Mouse (Mus musculus) erythroblast, adult 5-6 weeks (primary cell): ENCODE results near the gene Ube2o. TPM values are rescaled to one million over a fixed set of nuclear protein-coding genes. Genes with fewer than 3 reads are reported as not detected.
"Not testable (repeated sequence)": the region's sequence is repeated elsewhere in the genome, so short reads cannot be mapped to it uniquely, and the experiment has no call there.

ENCODE experiments used
- ATAC-seq: replicated peaks from 2 replicates; pipeline ENCODE4 v1.8.0; 2016; ENCODE audit warnings: moderate number of reproducible peaks, mild to moderate bottlenecking, moderate TSS enrichment, inconsistent platforms; ENCODE audit not compliant: poor library complexity, low FRiP score, severe bottlenecking
- total RNA-seq, 2 experiments: library from RNA; stranded (forward) in 1 of 2; stranded (reverse) in 1 of 2; fragments of 150-400 nt in 1 of 2; fragments of 200-764, 138-1000 nt in 1 of 2; gene quantifications; 2 replicates each; pipeline versions ENCODE4 v1.2.3 to v1.2.4; 2015 to 2017; ENCODE audit warnings: low replicate concordance in 2 of 2

The Ube2o gene
- total RNA-seq, 2 experiments from 2014 or later = 508 to 800 TPM

DNA sequence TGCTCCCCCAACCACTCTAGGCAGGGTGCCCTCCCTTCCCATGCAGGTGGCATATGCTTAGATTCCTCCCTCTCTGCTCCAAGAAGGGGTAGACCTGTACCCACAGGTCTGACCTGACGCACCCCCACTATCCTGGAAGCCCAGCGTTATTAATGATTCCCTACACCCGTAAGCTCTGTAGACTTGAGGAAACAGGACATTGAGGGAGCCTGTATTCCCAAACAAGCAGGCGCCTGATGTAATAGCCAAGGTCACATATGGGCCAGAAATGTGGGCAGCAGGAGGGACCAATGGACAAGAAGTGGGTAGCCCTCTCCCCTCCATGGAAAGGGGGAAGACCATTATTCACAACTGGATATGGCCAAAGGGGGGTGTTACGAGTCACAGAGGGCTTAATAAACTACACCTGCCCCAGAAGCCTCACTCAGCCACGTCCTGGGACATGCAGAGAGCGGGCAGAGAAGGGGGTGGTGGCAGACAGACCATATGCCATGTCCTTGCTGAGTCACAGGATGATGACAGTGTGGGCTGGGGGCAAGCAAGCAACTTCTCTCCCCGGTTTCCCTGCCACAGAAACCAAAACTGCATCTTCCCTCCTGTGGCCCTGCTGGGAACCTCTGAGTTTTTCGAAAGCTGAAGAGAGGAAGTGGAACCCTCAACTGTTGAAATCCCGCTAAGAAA lies 35.3 kb upstream of the Ube2o start:
- ATAC-seq = no peak

DNA sequence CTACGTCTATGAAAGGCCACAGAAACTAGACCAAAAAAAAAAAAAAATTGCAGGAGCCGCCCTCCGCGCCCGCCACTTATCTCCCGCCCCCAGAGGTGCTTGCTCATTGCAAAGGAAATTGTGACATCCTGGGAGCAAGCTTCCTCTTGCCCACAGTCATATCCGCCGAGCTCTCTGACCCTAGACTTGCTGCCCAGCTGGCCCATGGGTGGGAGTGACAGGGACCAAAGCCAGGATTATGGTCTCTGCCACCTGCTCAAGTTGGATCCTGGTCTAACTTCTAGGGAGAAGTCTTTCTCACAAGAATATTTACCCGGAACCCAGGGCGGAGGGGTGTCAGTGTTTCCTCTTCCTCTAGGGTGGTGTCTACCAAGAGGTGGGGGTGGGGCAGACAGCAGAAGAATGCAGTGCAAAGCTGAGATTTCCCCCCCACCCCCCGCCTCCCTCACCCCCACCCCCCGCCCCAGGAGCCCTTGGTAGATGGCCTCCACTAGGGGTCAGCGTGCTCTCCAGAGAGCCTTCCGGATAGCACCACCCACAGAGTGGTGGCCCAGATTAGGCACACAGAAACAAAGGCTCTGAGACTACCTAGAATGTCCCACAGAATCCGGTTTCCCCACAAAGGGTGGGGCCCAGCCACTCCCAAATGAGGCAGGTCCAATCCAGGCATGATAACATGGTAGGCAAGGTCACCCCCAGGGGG lies 34.6 kb upstream of the Ube2o start:
- peak; percentile 60 for ATAC-seq

DNA sequence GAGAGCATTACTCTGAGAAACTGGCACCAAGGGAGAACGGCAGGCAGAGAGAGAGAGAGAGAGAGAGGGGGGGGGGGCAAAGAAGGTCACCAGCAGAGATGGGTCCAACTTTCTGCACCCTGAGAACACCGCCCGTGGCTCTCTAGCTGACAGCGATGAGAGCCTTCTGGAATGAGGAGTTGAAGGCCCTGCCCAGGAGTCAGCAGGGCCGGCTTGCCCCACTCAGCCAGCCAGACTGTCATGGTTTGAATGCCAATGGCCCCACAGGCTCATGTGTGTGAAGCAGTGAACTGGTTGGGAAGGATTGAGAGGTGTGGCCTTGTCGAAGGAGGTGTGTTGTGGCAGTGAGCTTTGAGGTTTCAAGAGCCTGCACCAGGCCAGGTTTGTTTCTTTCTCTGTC lies 32.0 kb upstream of the Ube2o start:
- ATAC-seq = no peak

DNA sequence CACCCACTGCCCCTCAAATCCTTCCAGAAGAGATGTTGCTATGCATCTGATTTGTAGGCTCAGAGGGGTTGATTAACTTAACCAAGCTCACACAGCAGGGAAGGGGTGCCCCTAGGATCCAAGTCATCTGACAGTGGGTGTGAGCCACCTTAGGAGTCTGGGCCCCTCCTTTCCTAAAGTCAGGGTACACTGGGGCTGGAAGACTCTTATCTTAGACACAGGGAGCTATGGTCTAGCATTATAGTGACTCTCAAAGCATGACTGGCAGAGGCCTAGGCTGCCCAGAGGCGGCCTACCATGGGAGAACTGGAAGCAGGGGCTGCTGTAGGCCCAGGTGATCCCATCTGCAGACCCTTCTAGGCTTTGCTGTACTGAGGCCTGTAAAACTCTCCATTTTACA lies 31.3 kb upstream of the Ube2o start:
- ATAC-seq = no peak

DNA sequence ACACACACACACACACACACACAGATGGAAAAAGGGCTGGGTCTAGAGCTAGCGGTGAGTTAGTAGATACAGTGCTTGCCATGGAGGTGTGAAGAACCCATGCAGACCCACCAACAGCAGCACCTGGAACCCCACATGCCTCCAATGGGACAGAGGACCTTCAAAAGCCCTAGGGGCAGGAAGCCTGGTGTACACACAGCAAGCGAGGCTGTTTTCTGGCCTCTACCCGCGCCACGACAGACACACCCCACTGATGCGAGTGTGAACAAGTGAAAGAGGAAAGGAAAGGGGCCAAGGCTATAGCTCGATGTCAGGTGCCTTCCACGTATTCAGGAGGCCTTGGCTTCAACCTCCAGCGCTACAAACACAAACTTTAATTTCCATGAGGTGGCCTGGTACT lies 30.6 kb upstream of the Ube2o start:
- no peak for ATAC-seq

DNA sequence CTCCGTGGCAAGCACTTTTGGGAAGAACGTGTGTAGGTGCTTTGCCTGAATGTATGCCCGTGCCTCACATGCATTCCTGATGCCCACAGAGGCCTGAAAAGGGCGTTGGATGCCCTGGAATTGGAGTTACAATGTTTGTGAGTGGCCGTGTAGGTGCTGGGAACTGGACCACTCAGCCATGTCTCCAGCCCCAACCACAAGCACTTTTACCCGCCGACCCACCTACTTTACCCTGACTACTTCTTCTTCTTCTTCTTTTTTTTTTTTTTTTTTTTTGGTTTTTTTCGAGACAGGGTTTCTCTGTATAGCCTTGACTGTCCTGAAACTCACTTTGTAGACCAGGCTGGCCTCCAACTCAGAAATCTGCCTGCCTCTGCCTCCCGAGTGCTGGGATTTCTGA lies 29.9 kb upstream of the Ube2o start:
- ATAC-seq = not testable (repeated sequence)

DNA sequence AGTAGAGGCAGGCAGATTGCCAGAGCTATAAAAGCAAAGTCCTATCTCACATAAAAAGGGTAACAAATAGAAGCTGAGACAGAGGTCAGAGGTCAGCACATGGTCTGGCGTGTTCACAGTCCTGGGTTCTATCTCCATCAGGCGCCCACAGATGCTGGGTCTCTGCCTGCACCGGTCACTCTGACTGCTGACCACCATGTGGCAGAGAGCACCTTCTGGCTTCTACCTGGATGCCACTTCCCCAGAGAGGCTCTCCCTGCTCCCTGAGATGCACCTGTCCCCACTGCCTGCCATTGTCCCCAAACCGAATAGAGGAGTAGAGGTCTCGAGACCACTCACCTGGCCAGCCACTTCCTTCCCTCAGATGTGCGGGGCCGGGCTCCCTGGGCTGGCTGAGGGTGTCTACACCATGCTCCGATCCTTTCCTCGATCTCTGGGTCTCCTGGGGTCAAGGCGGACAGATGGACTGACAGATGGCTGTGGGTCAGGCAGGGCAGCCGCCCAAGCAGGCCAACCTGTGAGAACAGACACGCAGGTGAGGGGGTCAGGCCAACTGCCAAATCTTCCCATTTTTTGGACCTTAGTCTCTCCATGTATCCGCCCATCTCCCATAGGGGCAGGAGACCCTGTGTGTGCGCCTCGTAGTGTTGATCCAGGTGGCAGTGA lies 28.9 kb upstream of the Ube2o start:
- no peak for ATAC-seq

DNA sequence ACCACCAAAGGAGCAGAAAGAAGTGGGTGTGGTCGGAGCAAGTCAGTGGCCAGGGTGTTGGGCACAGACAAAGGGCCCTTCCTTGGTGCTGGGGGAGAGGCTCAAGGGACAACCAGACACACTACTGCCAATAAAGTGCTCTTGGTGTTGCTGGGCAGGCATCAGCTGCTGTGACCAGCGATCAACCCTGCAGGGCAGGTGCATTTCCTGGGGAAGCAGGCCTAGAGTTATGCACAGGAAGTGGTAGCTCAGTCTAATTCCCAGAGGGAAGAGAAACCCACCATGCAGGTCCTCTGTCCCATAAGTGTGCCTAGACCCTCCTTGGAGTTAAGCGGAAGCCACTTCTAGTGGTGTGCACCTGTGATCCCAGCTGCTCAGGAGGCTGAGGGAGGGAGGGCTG lies 26.5 kb upstream of the Ube2o start:
- no peak for ATAC-seq

DNA sequence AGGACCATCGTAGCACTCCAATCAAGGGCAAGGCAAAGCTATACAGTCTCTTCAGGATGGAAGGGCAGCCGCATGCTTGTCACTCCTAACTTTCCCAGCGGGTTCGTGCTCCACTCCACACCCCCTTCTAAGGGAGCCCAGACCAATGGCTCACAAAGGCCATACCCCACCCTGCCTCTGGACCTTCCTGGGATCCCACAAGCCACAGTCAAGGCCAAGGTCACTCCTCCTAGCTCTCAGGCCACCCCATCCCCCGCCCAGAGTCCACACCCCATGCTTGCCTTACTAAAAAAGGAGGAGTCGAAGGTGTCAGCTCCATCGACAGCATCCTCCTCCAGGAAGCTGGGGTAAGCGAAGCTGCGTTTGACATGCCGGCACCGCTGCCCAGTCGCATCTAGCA lies 22.9 kb upstream of the Ube2o start:
- ATAC-seq = no peak

DNA sequence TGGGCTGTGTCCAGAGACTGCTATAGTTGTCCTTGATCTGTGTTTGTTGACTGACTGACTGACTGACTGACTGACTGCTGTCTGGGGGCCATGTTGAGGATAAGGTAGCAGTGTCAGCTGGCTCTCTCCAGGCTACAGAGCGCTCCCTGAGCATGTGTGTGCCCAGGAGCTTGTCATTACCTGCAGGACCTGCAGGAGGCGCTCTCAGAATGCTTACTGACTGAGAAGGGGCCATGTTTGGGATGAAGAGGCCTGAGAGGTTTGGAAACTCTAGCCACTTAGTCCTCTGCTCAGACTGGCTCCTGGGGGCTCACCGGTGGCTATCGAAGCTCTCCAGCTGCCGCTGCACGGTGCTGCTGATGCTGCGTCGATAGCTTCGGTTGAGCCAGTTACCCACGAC lies 22.1 kb upstream of the Ube2o start:
- ATAC-seq = peak; percentile 62

DNA sequence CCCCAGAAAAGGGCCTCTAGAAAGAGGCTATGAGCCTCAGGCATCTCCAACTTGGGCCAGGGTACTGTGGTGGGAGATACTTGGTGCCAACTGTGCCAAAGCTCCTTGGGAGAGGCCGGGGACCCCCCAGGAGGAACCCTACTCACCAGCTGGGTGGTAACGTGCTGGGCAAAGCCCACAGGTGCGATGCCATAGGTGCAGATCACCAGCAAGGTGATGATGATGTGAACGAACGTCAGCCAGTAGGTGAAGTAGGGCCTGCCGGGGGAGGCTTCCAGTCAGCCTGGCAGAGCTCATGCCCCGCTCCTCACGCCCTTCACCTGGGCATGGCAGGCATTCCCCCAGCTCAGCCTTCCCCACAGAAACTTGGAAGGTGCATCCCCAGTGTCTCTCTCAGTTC lies 20.8 kb upstream of the Ube2o start:
- ATAC-seq = no peak

DNA sequence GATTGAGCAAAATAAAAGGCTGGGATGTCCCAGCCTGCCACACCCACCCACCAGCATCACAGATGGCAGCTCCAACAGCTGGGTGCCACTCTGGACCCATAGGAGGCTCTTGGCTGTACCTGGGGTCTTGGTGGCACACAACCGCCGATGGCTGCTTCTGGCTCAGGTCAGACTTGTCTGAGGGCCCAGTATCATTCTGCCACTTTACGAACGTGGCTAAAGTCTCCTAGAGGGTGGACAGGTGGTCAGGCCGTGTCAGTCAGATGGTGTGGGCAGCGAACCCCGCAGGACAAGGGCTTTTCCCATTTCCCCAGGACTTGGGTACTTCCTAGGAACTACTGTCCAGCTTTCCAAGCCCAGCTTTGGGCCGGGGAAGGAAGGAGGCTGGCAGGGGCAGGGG lies 19.9 kb upstream of the Ube2o start:
- no peak for ATAC-seq

DNA sequence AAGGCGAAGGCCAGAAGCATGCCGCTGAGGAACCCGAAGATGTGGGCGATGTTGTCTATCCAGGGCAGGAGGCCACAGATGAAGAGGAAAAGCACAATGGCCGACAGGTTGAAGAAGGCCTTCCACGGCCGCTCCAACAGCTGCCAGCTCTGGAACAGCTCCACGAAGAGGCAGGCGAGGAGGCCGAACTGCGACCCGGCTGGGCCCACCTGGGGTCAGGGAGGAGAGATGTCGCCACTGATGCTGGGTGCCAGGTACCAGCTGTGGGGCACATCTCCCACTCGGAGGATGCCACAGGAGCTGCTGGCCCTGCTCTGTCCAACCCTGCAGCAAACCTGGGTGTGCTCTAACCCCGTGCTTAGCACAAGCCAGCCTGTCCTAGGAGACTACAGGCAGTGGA lies 18.0 kb upstream of the Ube2o start:
- ATAC-seq = no peak

DNA sequence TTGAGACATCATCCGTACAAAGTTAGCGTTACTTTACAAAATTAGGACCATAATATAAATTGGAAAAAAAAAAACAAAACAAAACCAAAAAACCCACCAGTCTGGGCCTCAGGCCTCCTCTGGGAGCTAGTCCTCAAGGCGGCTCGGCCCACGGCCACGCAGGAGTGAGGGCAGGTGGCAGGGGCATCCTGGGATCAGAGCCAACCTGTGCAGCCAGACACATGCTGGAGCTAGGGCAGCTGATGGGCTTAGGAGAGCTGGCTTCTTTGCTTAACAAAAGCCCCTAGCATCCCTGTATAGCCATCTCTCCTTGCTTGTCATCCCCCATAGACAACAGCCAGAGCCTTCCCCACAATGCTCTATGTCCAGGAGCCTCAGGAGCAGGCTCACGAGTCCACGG lies 16.9 kb upstream of the Ube2o start:
- ATAC-seq = no peak

DNA sequence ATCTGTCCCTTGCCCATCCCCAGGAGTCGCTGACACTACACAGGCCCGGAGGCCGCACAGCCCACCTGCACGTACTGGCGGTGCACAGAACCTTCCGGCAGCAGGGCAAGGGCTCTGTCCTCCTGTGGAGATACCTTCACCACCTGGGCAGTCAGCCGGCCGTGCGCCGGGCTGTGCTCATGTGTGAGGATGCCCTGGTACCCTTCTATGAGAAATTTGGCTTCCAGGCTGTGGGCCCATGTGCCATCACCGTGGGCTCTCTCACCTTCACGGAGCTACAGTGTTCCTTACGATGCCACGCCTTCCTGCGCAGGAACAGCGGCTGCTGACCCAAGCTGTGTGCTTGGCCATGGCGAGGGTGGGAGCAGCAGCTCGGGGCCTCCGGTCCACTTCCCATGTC lies 15.5 kb upstream of the Ube2o start:
- no peak for ATAC-seq

DNA sequence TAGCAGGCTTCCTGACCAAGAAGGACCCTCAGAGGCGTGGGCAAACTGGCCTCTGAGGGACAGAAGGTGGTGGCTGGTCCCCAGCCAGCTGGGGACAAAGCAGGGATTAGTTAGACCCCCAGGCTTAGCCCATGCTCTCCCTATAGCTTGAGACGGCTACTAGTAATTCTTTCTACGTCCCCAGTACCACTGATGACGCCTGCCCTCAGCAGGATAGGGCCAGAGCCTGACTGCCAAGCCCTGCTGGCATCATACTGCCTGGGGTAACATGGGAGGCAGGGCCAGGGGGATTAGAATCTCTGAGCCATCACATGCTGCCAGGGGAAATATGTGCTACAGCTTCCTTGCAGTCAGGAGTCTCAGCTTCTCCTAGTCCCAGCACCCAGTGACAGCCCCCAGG lies 12.1 kb upstream of the Ube2o start:
- no peak for ATAC-seq

DNA sequence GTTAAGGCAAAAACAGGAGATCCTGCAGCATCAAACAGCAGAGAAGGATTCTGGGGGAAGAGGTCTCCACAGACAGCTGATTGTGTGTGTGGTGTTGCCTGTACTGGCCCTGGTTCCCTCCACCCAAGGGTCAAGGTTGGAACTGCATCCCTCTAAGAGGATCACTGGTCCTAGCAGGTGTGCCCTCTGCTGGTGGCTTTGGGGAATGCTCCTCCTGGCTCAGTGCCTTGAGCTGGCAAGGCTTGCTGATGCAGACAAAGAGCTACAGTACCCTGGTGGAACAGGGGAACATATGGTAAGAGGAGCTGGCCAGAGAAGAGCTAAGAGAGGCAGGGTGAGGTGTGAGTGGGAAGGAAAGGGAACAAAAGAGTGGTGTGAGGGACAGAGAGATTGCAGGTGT lies 11.2 kb upstream of the Ube2o start:
- peak; percentile 89 for ATAC-seq

DNA sequence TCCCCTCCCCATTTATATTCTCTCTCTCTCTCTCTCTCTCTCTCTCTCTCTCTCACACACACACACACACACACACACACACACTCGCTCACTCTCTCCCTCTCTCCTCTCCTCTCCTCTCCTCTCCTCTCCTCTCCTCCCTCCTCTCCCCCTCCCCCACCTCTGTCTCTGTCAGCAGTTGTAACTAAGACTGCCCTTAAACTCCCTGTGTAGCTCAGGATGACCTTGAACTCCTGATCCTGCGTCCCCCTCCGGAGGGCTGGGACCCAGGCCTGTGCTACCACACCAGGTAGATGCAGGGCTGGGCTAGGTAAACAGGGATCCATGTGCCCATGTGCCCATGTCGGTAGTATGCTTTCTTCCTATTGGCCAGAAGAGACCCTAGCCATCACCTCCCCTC lies 10.4 kb upstream of the Ube2o start:
- no peak for ATAC-seq

DNA sequence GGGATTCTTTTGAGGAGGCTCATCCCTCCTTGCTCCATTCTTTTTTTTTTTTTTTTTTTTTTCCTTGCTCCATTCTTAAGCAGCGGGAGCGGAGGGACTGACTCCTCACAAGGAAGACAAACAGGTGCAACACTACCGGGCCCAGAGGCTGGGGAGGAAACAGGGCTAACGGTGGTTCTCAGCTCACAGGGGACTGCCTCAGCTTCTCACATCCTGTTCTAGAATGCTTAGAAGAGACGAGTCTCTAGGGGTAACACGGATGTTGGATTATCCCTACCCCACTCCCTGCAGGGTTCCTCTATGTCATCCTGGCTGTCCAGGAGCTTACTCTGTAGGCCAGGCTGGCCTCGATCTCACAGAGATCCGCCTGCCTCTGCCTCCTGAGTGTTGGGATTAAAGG lies 8.3 kb upstream of the Ube2o start:
- no peak for ATAC-seq

DNA sequence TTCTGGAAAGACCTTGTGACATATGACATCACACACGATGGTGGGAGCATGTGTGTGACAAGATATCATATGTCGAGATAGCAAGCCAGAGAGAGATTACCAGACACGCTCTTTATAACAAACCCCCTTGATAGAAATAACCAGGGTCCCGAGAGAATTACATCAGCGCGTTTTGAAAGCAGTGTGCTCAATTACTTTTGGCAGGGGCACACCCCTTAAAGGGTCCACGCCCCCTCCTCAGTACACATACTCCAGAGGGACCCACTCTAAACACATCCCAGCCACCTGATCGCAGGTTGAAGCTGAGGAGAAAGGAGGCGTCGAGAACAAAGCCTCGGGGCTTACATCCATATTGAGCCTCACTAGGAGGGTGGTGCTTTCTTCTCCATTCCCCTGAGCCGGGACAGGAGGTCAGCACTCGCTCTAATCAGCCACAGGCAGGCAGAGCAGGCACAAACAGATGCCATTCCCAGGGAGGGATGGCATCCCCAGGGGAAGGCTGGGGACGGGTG lies 7.8 kb upstream of the Ube2o start:
- no peak for ATAC-seq
